Comparison of ENCODE assay signal across 12 mouse cellular contexts in genomic region chr8:11385272-11385905, GRCm38 (mm10).
DNase-seq lines count a peak whose midpoint lies in the region; ATAC-seq and TF ChIP-seq lines count a peak whose summit lies in the region.
"Had no signal": no experiment of that assay in that cellular context is flagged by ENCODE, and none has a peak within 500 bp of the region (broad histone marks: within the 10 kb centered on the region; RNA-seq: fewer than 3 reads in every experiment).

No protein-coding gene starts in this region.

- H3K4me2 ChIP-seq in heart, embryonic 11.5 days = no peak overlapping the region
- H3K4me2 ChIP-seq in heart, postnatal 0 days (ENCODE audit: low read depth, low read length) = no peak overlapping the region
- no peak overlapping the region for H3K4me2 ChIP-seq in midbrain, embryonic 16.5 days (ENCODE audit: low read length)
- H3K4me2 ChIP-seq: liver, embryonic 11.5 days; midbrain, embryonic 15.5 days had no signal

- no peak for TF ChIP-seq CTCF in heart, adult 2 months (IDR thresholded peaks at IDR 0.05)
- TF ChIP-seq CTCF in testis, adult 2 months (IDR thresholded peaks at IDR 0.05; ENCODE audit: control insufficient read depth, insufficient read depth, insufficient replicate concordance, low read depth, low read length) = no peak
- TF ChIP-seq CTCF in heart, postnatal 0 days (IDR thresholded peaks at IDR 0.05; ENCODE audit: low read depth) = no peak

- peak in 1 of 2 experiments; percentile 72 for DNase-seq in heart, adult 2 months
- DNase-seq in testis, postnatal 10 days (ENCODE audit: low spot score) = no peak
- peak; percentile 40 for DNase-seq in heart, postnatal 0 days (ENCODE audit: low spot score)
- no peak for DNase-seq in thymus, adult 18-20 months
- no peak for DNase-seq in layer of hippocampus, adult 11-12 months (ENCODE audit: low spot score)
- DNase-seq: cerebellum, adult 9-11 months had no signal

- no peaks in the 10 kb centered on the region for H3K9me3 ChIP-seq in heart, embryonic 11.5 days (replicated peaks; ENCODE audit: control insufficient read depth, low read length)
- no peaks in the 10 kb centered on the region for H3K9me3 ChIP-seq in heart, postnatal 0 days (replicated peaks; ENCODE audit: control insufficient read depth, low read length)
- H3K9me3 ChIP-seq in midbrain, embryonic 16.5 days (replicated peaks; ENCODE audit: control insufficient read depth, low read length, poor library complexity, severe bottlenecking) = no peaks in the 10 kb centered on the region
- H3K9me3 ChIP-seq: midbrain, embryonic 15.5 days had no signal

- H3K27me3 ChIP-seq in heart, adult 2 months (ENCODE audit: control insufficient read depth, insufficient read depth, low read length) = no peaks in the 10 kb centered on the region
- H3K27me3 ChIP-seq in heart, embryonic 11.5 days (ENCODE audit: control insufficient read depth, insufficient read depth, low read length) = no peaks in the 10 kb centered on the region
- H3K27me3 ChIP-seq in testis, adult 2 months (ENCODE audit: control insufficient read depth, insufficient read depth, low read length) = no peaks in the 10 kb centered on the region
- H3K27me3 ChIP-seq in heart, postnatal 0 days (ENCODE audit: control insufficient read depth, insufficient read depth, low read length) = no peaks in the 10 kb centered on the region
- H3K27me3 ChIP-seq in midbrain, embryonic 16.5 days (ENCODE audit: control insufficient read depth, insufficient read depth, low read depth, low read length) = no peaks in the 10 kb centered on the region
- H3K27me3 ChIP-seq: midbrain, embryonic 15.5 days had no signal

- H3K36me3 ChIP-seq in heart, adult 2 months (ENCODE audit: control insufficient read depth, insufficient read depth, low read length) = peaks cover 38% of the 10 kb centered on the region
- H3K36me3 ChIP-seq in heart, embryonic 11.5 days (ENCODE audit: control insufficient read depth, insufficient read depth, low read length) = no peaks in the 10 kb centered on the region
- H3K36me3 ChIP-seq in testis, adult 2 months (ENCODE audit: control insufficient read depth, insufficient read depth, low read length) = no peaks in the 10 kb centered on the region
- no peaks in the 10 kb centered on the region for H3K36me3 ChIP-seq in heart, postnatal 0 days (replicated peaks; ENCODE audit: control insufficient read depth, insufficient read depth, low read length)
- H3K36me3 ChIP-seq in midbrain, embryonic 16.5 days (ENCODE audit: control insufficient read depth, insufficient read depth, low read length) = no peaks in the 10 kb centered on the region
- H3K36me3 ChIP-seq: midbrain, embryonic 15.5 days had no signal

- no peaks in the 10 kb centered on the region; the same call in 1 of the 2 replicates for H3K79me2 ChIP-seq in heart, adult 2 months (replicated peaks; ENCODE audit: control insufficient read depth, insufficient read depth, low read length)

- H3K9ac ChIP-seq in heart, adult 2 months (ENCODE audit: low read depth, low read length) = no peak overlapping the region
- no peak overlapping the region for H3K9ac ChIP-seq in heart, embryonic 11.5 days (ENCODE audit: low read depth, low read length)
- no peak overlapping the region for H3K9ac ChIP-seq in heart, postnatal 0 days (replicated peaks; ENCODE audit: low read depth, low read length)
- H3K9ac ChIP-seq in midbrain, embryonic 16.5 days (ENCODE audit: low read depth, low read length) = no peak overlapping the region
- H3K9ac ChIP-seq: midbrain, embryonic 15.5 days had no signal

- no peak overlapping the region for H3K4me3 ChIP-seq in heart, adult 2 months
- no peak overlapping the region for H3K4me3 ChIP-seq in heart, embryonic 11.5 days (ENCODE audit: low read depth, low read length)
- no peak overlapping the region for H3K4me3 ChIP-seq in testis, adult 2 months (ENCODE audit: control insufficient read depth, low read depth, low read length)
- no peak overlapping the region for H3K4me3 ChIP-seq in heart, postnatal 0 days (ENCODE audit: low read depth, low read length)
- H3K4me3 ChIP-seq in midbrain, embryonic 16.5 days (ENCODE audit: low read depth, low read length) = no peak overlapping the region
- H3K4me3 ChIP-seq: midbrain, embryonic 15.5 days had no signal

- H3K4me1 ChIP-seq in heart, adult 2 months (ENCODE audit: control insufficient read depth, insufficient read depth, low read length) = peaks cover 56% of the 10 kb centered on the region
- peaks cover 60% of the 10 kb centered on the region for H3K4me1 ChIP-seq in heart, embryonic 11.5 days (ENCODE audit: control insufficient read depth, insufficient read depth, low read length)
- peaks cover 3% of the 10 kb centered on the region for H3K4me1 ChIP-seq in testis, adult 2 months (ENCODE audit: control insufficient read depth, insufficient read depth, low read length)
- H3K4me1 ChIP-seq in heart, postnatal 0 days (ENCODE audit: control insufficient read depth, insufficient read depth) = peaks cover 85% of the 10 kb centered on the region
- H3K4me1 ChIP-seq in midbrain, embryonic 16.5 days (ENCODE audit: control insufficient read depth, insufficient read depth, low read length) = peaks cover 8% of the 10 kb centered on the region

- H3K27ac ChIP-seq in heart, adult 2 months = peak overlapping the region; percentile 87
- H3K27ac ChIP-seq in heart, embryonic 11.5 days (ENCODE audit: low read depth, low read length) = no peak overlapping the region
- peak overlapping the region; percentile 79 for H3K27ac ChIP-seq in testis, adult 2 months (ENCODE audit: control insufficient read depth, insufficient read depth, low read depth, low read length)
- peak overlapping the region; percentile 87 for H3K27ac ChIP-seq in heart, postnatal 0 days (ENCODE audit: low read depth)
- no peak overlapping the region for H3K27ac ChIP-seq in midbrain, embryonic 16.5 days (ENCODE audit: low read length)
- H3K27ac ChIP-seq: midbrain, embryonic 15.5 days had no signal

- no peak for ATAC-seq in heart, embryonic 11.5 days (replicated peaks; ENCODE audit: insufficient number of reproducible peaks, low FRiP score, low TSS enrichment)
- no peak for ATAC-seq in heart, postnatal 0 days (ENCODE audit: insufficient read depth, low read depth)
- no peak for ATAC-seq in midbrain, embryonic 16.5 days
- ATAC-seq: forebrain, embryonic 14.5 days; midbrain, embryonic 15.5 days had no signal

- 0 out of 2 replicates have a peak, but pooled peaks have one; percentile 22 for TF ChIP-seq EP300 in heart, adult 2 months (IDR thresholded peaks at IDR 0.05; ENCODE audit: insufficient read depth, low read depth, low read length)
- TF ChIP-seq EP300 in heart, postnatal 0 days (IDR thresholded peaks at IDR 0.05; ENCODE audit: low read depth) = no peak

- intact Hi-C loops in heart, adult 2 months (cut with DNase I) = no loop called here

- no peak for TF ChIP-seq POLR2A in heart, adult 2 months (IDR thresholded peaks at IDR 0.05; ENCODE audit: insufficient read depth, low read depth, low read length)
- no peak for TF ChIP-seq POLR2A in testis, adult 2 months (IDR thresholded peaks at IDR 0.05; ENCODE audit: control insufficient read depth, low read depth, low read length)

- 39% methylated on average over 9 of the region's 9 CpGs for WGBS in heart, adult 2 months
- WGBS in heart, embryonic 11.5 days (ENCODE audit: insufficient replicate concordance) = 67% methylated on average over 9 of the region's 9 CpGs
- 54% methylated on average over 9 of the region's 9 CpGs for WGBS in heart, postnatal 0 days
- WGBS in midbrain, embryonic 16.5 days = 46% methylated on average over 9 of the region's 9 CpGs

Comparison
In these comparisons a context has a peak if more than half of its experiments do, and no peak if none do; other contexts are left out.
1. H3K27ac ChIP-seq: peak in heart, adult 2 months (single experiment), testis, adult 2 months (single experiment) and heart, postnatal 0 days (single experiment); none in heart, embryonic 11.5 days (single experiment) and midbrain, embryonic 16.5 days (single experiment).